ENCODE assay signal across 25 mouse cellular contexts in genomic region chr13:70653457-70653856, GRCm38 (mm10). TPM values are rescaled to one million over a fixed set of nuclear protein-coding genes. Genes with fewer than 3 reads are reported as not detected.
DNase-seq lines count a peak whose midpoint lies in the region; ATAC-seq and TF ChIP-seq lines count a peak whose summit lies in the region.
"Had no signal": no experiment of that assay in that cellular context is flagged by ENCODE, and none has a peak within 500 bp of the region (broad histone marks: within the 10 kb centered on the region; RNA-seq: fewer than 3 reads in every experiment).

No protein-coding gene starts in this region.

- no peaks in the 10 kb centered on the region for H3K36me3 ChIP-seq in heart, embryonic 14.5 days (ENCODE audit: control insufficient read depth, insufficient read depth, low read length)
- no peaks in the 10 kb centered on the region for H3K36me3 ChIP-seq in kidney, embryonic 16.5 days (ENCODE audit: insufficient read depth, low read length)
- no peaks in the 10 kb centered on the region for H3K36me3 ChIP-seq in megakaryocyte, embryonic 14.5 days (replicated peaks; ENCODE audit: low read length)
- H3K36me3 ChIP-seq in myocyte (ENCODE audit: control insufficient read depth, insufficient read depth): no peaks in the 10 kb centered on the region
- no peaks in the 10 kb centered on the region for H3K36me3 ChIP-seq in forebrain, embryonic 14.5 days (ENCODE audit: control insufficient read depth, insufficient read depth, low read length)
- H3K36me3 ChIP-seq: forebrain, embryonic 15.5 days; hindbrain, embryonic 10.5 days; intestine, embryonic 15.5 days; limb, embryonic 10.5 days; liver, embryonic 12.5 days; lung, embryonic 15.5 days; neural tube, embryonic 15.5 days; stomach, embryonic 15.5 days had no signal

- TF ChIP-seq POLR2A in myocyte (IDR thresholded peaks at IDR 0.05; ENCODE audit: insufficient read length, low read depth): no peak

- no peaks in the 10 kb centered on the region for H3K79me2 ChIP-seq in myocyte (ENCODE audit: control insufficient read depth, insufficient read depth)

- no peaks in the 10 kb centered on the region for H3K27me3 ChIP-seq in heart, embryonic 14.5 days (ENCODE audit: control insufficient read depth, insufficient read depth, low read length)
- peaks cover 3% of the 10 kb centered on the region; the same call in 1 of the 2 replicates for H3K27me3 ChIP-seq in kidney, embryonic 16.5 days (ENCODE audit: insufficient read depth, low read length)
- H3K27me3 ChIP-seq in megakaryocyte, embryonic 14.5 days (replicated peaks): no peaks in the 10 kb centered on the region
- no peaks in the 10 kb centered on the region for H3K27me3 ChIP-seq in myocyte (ENCODE audit: control insufficient read depth, insufficient read depth, insufficient read length)
- no peaks in the 10 kb centered on the region for H3K27me3 ChIP-seq in forebrain, embryonic 14.5 days (replicated peaks; ENCODE audit: control insufficient read depth, insufficient read depth, low read length)
- H3K27me3 ChIP-seq: forebrain, embryonic 15.5 days; intestine, embryonic 15.5 days; liver, embryonic 12.5 days; lung, embryonic 15.5 days; neural tube, embryonic 15.5 days; stomach, embryonic 15.5 days had no signal

- 66% methylated on average over 2 of the region's 2 CpGs for WGBS in heart, embryonic 14.5 days
- 69% methylated on average over 2 of the region's 2 CpGs for whole genome bisulfite sequencing in kidney, embryonic 16.5 days
- 76% methylated on average over 2 of the region's 2 CpGs for WGBS in forebrain, embryonic 14.5 days

- H3K4me2 ChIP-seq in heart, embryonic 14.5 days (ENCODE audit: low read length): no peak overlapping the region
- no peak overlapping the region for H3K4me2 ChIP-seq in kidney, embryonic 16.5 days (replicated peaks; ENCODE audit: low read depth, low read length)
- H3K4me2 ChIP-seq in myocyte (ENCODE audit: low read depth): peak overlapping the region; percentile 71
- H3K4me2 ChIP-seq in forebrain, embryonic 14.5 days (ENCODE audit: low read length): no peak overlapping the region
- H3K4me2 ChIP-seq: forebrain, embryonic 15.5 days; intestine, embryonic 15.5 days; liver, embryonic 12.5 days; lung, embryonic 15.5 days; midbrain, embryonic 11.5 days; neural tube, embryonic 15.5 days; stomach, embryonic 15.5 days had no signal

- H3K27ac ChIP-seq in heart, embryonic 14.5 days (replicated peaks in 1 of 2; ENCODE audit: control insufficient read depth in 1 of 2, insufficient read depth in 1 of 2, low read depth in 2 of 2, low read length in 2 of 2): peak overlapping the region; percentile 14 to 68; a peak in 1 of 4 replicates
- peak overlapping the region; percentile 16; the same call in 1 of the 2 replicates for H3K27ac ChIP-seq in kidney, embryonic 16.5 days (ENCODE audit: low read length)
- H3K27ac ChIP-seq in forebrain, embryonic 14.5 days (ENCODE audit: low read depth, low read length): no peak overlapping the region
- H3K27ac ChIP-seq: forebrain, embryonic 15.5 days; hindbrain, embryonic 10.5 days; intestine, embryonic 15.5 days; liver, embryonic 12.5 days; macrophage; neural tube, embryonic 15.5 days had no signal

- no peak overlapping the region for H3ac ChIP-seq in myocyte (ENCODE audit: control insufficient read depth, insufficient read length)

- H3K4me1 ChIP-seq in heart, embryonic 14.5 days (ENCODE audit: control insufficient read depth in 2 of 2, insufficient read depth in 2 of 2, low read length in 2 of 2): peaks cover 24 to 32% of the 10 kb centered on the region in 2 experiments
- peaks cover 10% of the 10 kb centered on the region for H3K4me1 ChIP-seq in kidney, embryonic 16.5 days (ENCODE audit: insufficient read depth, low read length)
- peaks cover 73% of the 10 kb centered on the region for H3K4me1 ChIP-seq in megakaryocyte, embryonic 14.5 days
- no peaks in the 10 kb centered on the region for H3K4me1 ChIP-seq in forebrain, embryonic 14.5 days (ENCODE audit: control insufficient read depth, insufficient read depth, low read length)
- H3K4me1 ChIP-seq: forebrain, embryonic 15.5 days; neural tube, embryonic 15.5 days; stomach, embryonic 15.5 days had no signal

- no peak for ATAC-seq in heart, embryonic 14.5 days (ENCODE audit: insufficient number of reproducible peaks, insufficient read depth, low FRiP score, low read depth)
- no peak for ATAC-seq in kidney, embryonic 16.5 days (ENCODE audit: low FRiP score, low TSS enrichment)
- ATAC-seq in megakaryocyte, adult 5-6 weeks (ENCODE audit: poor library complexity, severe bottlenecking): no peak
- no peak for ATAC-seq in forebrain, embryonic 14.5 days
- ATAC-seq: activated CD4-positive, CD25-positive, alpha-beta regulatory T cell, adult 4 months; forebrain, embryonic 15.5 days; hindbrain, embryonic 16.5 days; liver, embryonic 12.5 days had no signal

- no peaks in the 10 kb centered on the region for H3K9me3 ChIP-seq in heart, embryonic 14.5 days (ENCODE audit: control insufficient read depth, low read length)
- no peaks in the 10 kb centered on the region for H3K9me3 ChIP-seq in kidney, embryonic 16.5 days (ENCODE audit: low read length)
- no peaks in the 10 kb centered on the region for H3K9me3 ChIP-seq in megakaryocyte, embryonic 14.5 days
- no peaks in the 10 kb centered on the region for H3K9me3 ChIP-seq in forebrain, embryonic 14.5 days (replicated peaks; ENCODE audit: control insufficient read depth, low read length)
- H3K9me3 ChIP-seq: forebrain, embryonic 15.5 days; hindbrain, embryonic 10.5 days; intestine, embryonic 15.5 days; limb, embryonic 10.5 days; liver, embryonic 12.5 days; lung, embryonic 15.5 days; neural tube, embryonic 15.5 days; stomach, embryonic 15.5 days had no signal

- no peak overlapping the region for H3K4me3 ChIP-seq in heart, embryonic 14.5 days (ENCODE audit: control insufficient read depth in 1 of 2, insufficient read depth in 1 of 2, low read depth in 1 of 2, low read length in 2 of 2)
- H3K4me3 ChIP-seq in kidney, embryonic 16.5 days (ENCODE audit: low read length): no peak overlapping the region
- H3K4me3 ChIP-seq in megakaryocyte, embryonic 14.5 days (replicated peaks): peak overlapping the region; percentile 62
- H3K4me3 ChIP-seq in myocyte: no peak overlapping the region
- no peak overlapping the region for H3K4me3 ChIP-seq in forebrain, embryonic 14.5 days (ENCODE audit: low read depth, low read length)
- H3K4me3 ChIP-seq: forebrain, embryonic 15.5 days; hindbrain, embryonic 10.5 days; intestine, embryonic 15.5 days; limb, embryonic 10.5 days; liver, embryonic 12.5 days; lung, embryonic 15.5 days; neural tube, embryonic 15.5 days; stomach, embryonic 15.5 days had no signal

- no peak for DNase-seq in heart, postnatal 14 days
- DNase-seq in kidney, adult 8-10 months: no peak
- no peak for DNase-seq in forebrain, embryonic 14.5 days (ENCODE audit: low spot score)
- DNase-seq: adrenal gland, postnatal 10 days; cerebellum, adult 8-10 months; cerebellum, postnatal 36 days; right cerebral cortex, adult 18-20 months; thymus, postnatal 25 days had no signal

- intact Hi-C loops in heart, postnatal 14 days (cut with DNase I): no loop called here

- H3K9ac ChIP-seq in heart, embryonic 14.5 days (ENCODE audit: low read length): no peak overlapping the region
- no peak overlapping the region for H3K9ac ChIP-seq in kidney, embryonic 16.5 days (replicated peaks; ENCODE audit: low read length)
- H3K9ac ChIP-seq in forebrain, embryonic 14.5 days (ENCODE audit: low read length): no peak overlapping the region
- H3K9ac ChIP-seq: forebrain, embryonic 15.5 days; intestine, embryonic 15.5 days; liver, embryonic 12.5 days; lung, embryonic 15.5 days; neural tube, embryonic 15.5 days; stomach, embryonic 15.5 days had no signal

TF ChIP-seq in myocyte, 11 proteins besides CTCF, POLR2A, EP300 and RAD21:
- no peak for TF ChIP-seq E2F4 (IDR thresholded peaks at IDR 0.05; ENCODE audit: insufficient read depth)
- no peak for TF ChIP-seq SRF (IDR thresholded peaks at IDR 0.05; ENCODE audit: control insufficient read depth, insufficient read length, low read depth)
- no peak for TF ChIP-seq REST (IDR thresholded peaks at IDR 0.05; ENCODE audit: insufficient read depth, insufficient read length)
- TF ChIP-seq POLR2AphosphoS2 (IDR thresholded peaks at IDR 0.05; ENCODE audit: insufficient read length, low read depth): no peak
- TF ChIP-seq MAX (IDR thresholded peaks at IDR 0.05; ENCODE audit: low read depth): no peak
- TF ChIP-seq TCF3 (IDR thresholded peaks at IDR 0.05; ENCODE audit: insufficient read length, low read depth): no peak
- no peak for TF ChIP-seq MYOG (IDR thresholded peaks at IDR 0.05; ENCODE audit: control insufficient read depth in 1 of 3, insufficient read depth in 1 of 3, insufficient read length in 2 of 3, low read depth in 2 of 3)
- no peak for TF ChIP-seq USF1 (IDR thresholded peaks at IDR 0.05; ENCODE audit: low read depth)
- no peak for TF ChIP-seq TCF12 (IDR thresholded peaks at IDR 0.05; ENCODE audit: insufficient read depth, poor library complexity, severe bottlenecking)

RNA-seq across cellular contexts. Expression of gene Ice1, which starts 16.0 kb away (rescaled TPM):
- polyA plus RNA-seq in heart, embryonic 14.5 days (2014; fragmentation: Nextera tagmentation; extraction: Ambion mirVana): 18.2 and 19.5 TPM in 2 replicates
- 10 to 100 TPM; 30.3 to 32.7 TPM for total RNA-seq in heart, postnatal 14 days (2021)
- 19.8 and 19.9 TPM in 2 replicates for polyA plus RNA-seq in kidney, embryonic 16.5 days (2015; fragmentation: Nextera tagmentation; extraction: Ambion mirVana)
- polyA plus RNA-seq in megakaryocyte, embryonic 14.5 days (2012; ENCODE audit: insufficient read depth, low replicate concordance): 0.35 and 3.1 TPM in 2 replicates
- 25.7 and 28.7 TPM in 2 replicates for total RNA-seq in megakaryocyte, adult 5-6 weeks (2015)
- 22.5 and 25.2 TPM in 2 replicates for total RNA-seq in megakaryocyte, adult 5-6 weeks (2017)
- 15.9 TPM for polyA plus RNA-seq in myocyte (2012; fragmentation: generic; extraction: Trizol)
- 36.8 and 39.8 TPM in 2 replicates for polyA plus RNA-seq in forebrain, embryonic 14.5 days (2014; fragmentation: Nextera tagmentation; extraction: Ambion mirVana)
